Mouse (Mus musculus) liver, embryonic 14.5 days (tissue): ENCODE measurements around the gene Gprc5c. TPM values are rescaled to one million over a fixed set of nuclear protein-coding genes. Genes with fewer than 3 reads are reported as not detected.
A peak's percentile ranks its signal among the peaks of the same experiment; 100 is the strongest.

ENCODE experiments used
- ATAC-seq: fragments of 200-750 bp; cut with Nextera tagmentation; 2 replicates; pipeline ENCODE4 v1.8.0; 2017; ENCODE audit warnings: moderate number of reproducible peaks, mild to moderate bottlenecking, moderate library complexity; ENCODE audit not compliant: insufficient read depth
- DNase-seq, 3 experiments: peaks; one replicate each; pipeline ENCODE4 v3.0.0-alpha.2; 2012 to 2013; ENCODE audit warnings: low read depth in 3 of 3, low spot score in 3 of 3
- H3K27ac ChIP-seq: fragments of 300-500 bp; sonication (generic); 2 replicates; pipeline ENCODE4 v1.5.1; 2014; ENCODE audit warnings: moderate library complexity, mild to moderate bottlenecking, control low read depth, inconsistent platforms
- H3K27me3 ChIP-seq: fragments of 300-500 bp; sonication (generic); 2 replicates; pipeline ENCODE4 v1.6.1; 2014; ENCODE audit warnings: mild to moderate bottlenecking, low read length, moderate library complexity; ENCODE audit not compliant: control insufficient read depth, insufficient read depth
- H3K36me3 ChIP-seq: fragments of 300-500 bp; sonication (generic); replicated peaks from 2 replicates; pipeline ENCODE4 v1.6.1; 2014; ENCODE audit warnings: low read depth; ENCODE audit not compliant: control insufficient read depth, insufficient read depth
- H3K4me1 ChIP-seq, 2 experiments: fragments of 200-500 bp in 1 of 2; fragments of 300-500 bp in 1 of 2; sonication (generic) in 1 of 2; replicated peaks; 2 replicates each; pipeline ENCODE4 v1.6.1; 2012 to 2014; ENCODE audit warnings: antibody characterized with exemption in 1 of 2, inconsistent platforms in 1 of 2, low read length in 1 of 2; ENCODE audit not compliant: control insufficient read depth in 2 of 2, insufficient read depth in 2 of 2
- H3K4me2 ChIP-seq: fragments of 300-500 bp; sonication (generic); 2 replicates; pipeline ENCODE4 v1.6.1; 2014; ENCODE audit warnings: low read depth, mild to moderate bottlenecking, control low read depth, moderate library complexity
- H3K4me3 ChIP-seq, 2 experiments: fragments of 200-500 bp in 1 of 2; fragments of 300-500 bp in 1 of 2; sonication (generic) in 1 of 2; 2 replicates each; pipeline ENCODE4 v1.5.1; 2012 to 2014; ENCODE audit warnings: low read depth in 2 of 2, low read length in 2 of 2, mild to moderate bottlenecking in 2 of 2, control low read depth in 1 of 2, inconsistent platforms in 1 of 2, moderate library complexity in 1 of 2; ENCODE audit not compliant: insufficient read depth in 1 of 2
- H3K9ac ChIP-seq: fragments of 300-500 bp; sonication (generic); replicated peaks from 2 replicates; pipeline ENCODE4 v1.6.1; 2014; ENCODE audit warnings: mild to moderate bottlenecking, control low read depth, moderate library complexity
- H3K9me3 ChIP-seq: fragments of 300-500 bp; sonication (generic); 2 replicates; pipeline ENCODE4 v1.6.1; 2016; ENCODE audit warnings: low read length, mixed read lengths; ENCODE audit not compliant: control insufficient read depth
- CTCF ChIP-seq: IDR thresholded peaks from 2 replicates; pipeline ENCODE4 v1.5.1; 2016; ENCODE audit warnings: antibody characterized with exemption, low read depth, control low read depth
- EP300 ChIP-seq: IDR thresholded peaks from 2 replicates; pipeline ENCODE4 v1.6.1; 2016; ENCODE audit warnings: antibody characterized with exemption, low read depth
- WGBS: fragments of 180-500 bp; shearing (Covaris S2); extraction: QIAGEN DNeasy Blood & Tissue Kit; methylation state at CpG from one replicate; pipeline ENCODE4 v1.1.7; 2014; ENCODE audit not compliant: insufficient replicate concordance; 5-methylcytosine and 5-hydroxymethylcytosine counted together
- polyA plus RNA-seq, 2 experiments: library from polyadenylated mRNA; depleted of rRNA in 1 of 2; stranded (reverse) in 1 of 2; unstranded in 1 of 2; fragments of >200 nt; fragmentation: Nextera tagmentation in 1 of 2; extraction: Ambion mirVana in 1 of 2; gene quantifications; 2 replicates each; pipeline versions ENCODE4 v1.2.1 to v1.2.3; 2012 to 2014

Gprc5c gene
- polyA plus RNA-seq, 2 experiments: 4.8 to 8.0 TPM

DNA sequence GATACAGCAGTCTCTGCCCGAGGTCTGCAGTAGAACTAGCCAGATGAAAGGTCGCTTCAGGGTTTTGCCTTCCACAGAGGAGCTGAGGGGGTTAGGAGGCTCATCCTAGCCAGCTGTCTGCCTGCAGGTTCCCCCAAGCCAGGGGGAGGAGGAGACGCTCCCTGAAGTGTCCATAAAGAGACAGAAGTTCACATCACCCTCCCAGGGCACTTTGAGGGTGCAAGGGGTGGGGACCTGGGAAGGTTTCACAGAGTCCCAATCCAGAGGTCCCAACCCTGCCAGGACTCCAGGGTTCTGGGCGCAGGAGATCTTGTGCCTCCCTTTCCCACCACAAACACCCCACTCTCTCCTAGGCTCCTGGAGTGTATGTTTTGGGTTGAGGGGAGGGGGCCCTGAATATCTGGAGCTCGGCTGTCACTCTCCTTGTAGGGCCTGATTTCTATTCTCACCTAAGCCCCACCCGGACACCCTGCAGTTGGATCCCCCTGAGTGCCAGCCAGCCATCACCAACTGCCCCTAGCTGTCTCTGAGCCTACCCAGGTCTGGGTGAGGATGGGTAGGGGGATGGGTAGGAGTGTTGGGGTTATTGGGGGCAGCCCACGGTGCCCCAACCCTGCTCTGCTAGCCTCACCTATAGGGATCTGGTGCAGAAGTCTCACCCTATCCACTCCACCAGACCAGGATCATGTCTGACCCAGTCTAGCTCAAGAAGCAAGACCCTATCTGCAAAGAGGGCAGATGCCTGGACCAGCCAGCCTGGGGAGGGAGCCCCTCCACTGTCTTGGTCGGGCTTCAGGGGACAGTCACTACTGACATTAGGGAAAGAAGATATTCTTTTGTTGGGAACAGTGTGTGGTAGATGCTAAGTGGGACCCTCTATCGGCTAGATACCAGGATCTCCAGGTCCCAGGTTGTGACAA lies 23.5 kb downstream of the Gprc5c start:
- H3K4me3 ChIP-seq: no peak overlapping the region
- H3K27ac ChIP-seq: no peak overlapping the region
- H3K4me1 ChIP-seq: peaks cover 0 to 18% of the 10 kb centered on the region in 2 experiments; a peak in 3 of 4 replicates
- no peaks in the 10 kb centered on the region for H3K9me3 ChIP-seq
- H3K36me3 ChIP-seq: no peaks in the 10 kb centered on the region
- no peak for DNase-seq
- no peak overlapping the region for H3K4me2 ChIP-seq
- no peak for TF ChIP-seq EP300
- H3K9ac ChIP-seq: no peak overlapping the region
- WGBS: 53% methylated on average over 9 of the region's 9 CpGs
- H3K27me3 ChIP-seq: no peaks in the 10 kb centered on the region
- ATAC-seq: no peak

DNA sequence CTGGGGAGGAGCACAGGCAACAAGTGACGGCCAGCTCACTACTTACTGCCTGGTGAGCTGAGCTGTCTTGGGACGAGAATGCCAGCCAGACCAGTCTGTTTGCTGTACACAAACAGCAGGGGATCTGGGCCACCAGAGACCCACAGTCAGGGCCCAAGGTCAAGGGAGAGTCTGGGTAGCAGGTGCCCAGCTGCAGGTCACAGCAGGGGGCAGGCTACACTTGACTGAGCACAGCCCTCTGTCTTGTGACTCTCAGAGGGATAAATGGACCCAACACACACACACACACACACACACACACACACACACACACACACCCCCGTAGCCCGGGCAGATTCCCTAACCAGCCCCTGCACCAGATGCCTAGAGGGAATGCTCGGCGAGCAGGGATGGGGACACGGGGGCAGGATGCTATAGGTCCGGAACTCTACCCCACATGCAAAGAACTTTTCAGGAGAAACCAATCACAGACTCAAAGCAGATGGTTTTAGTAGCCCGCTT lies 24.4 kb downstream of the Gprc5c start:
- Histone ChIP-seq H3K27me3 (no peaks in the 10 kb centered on the region), H3K4me3 (no peak overlapping the region), H3K9ac (no peak overlapping the region), H3K27ac (no peak overlapping the region), H3K4me2 (no peak overlapping the region), H3K4me1 (peaks cover 0 to 18% of the 10 kb centered on the region in 2 experiments; a peak in 3 of 4 replicates), H3K9me3 (no peaks in the 10 kb centered on the region), H3K36me3 (no peaks in the 10 kb centered on the region)
- DNase-seq (no peak), ATAC-seq (no peak)
- 39% methylated on average over 9 of the region's 9 CpGs for WGBS
- TF ChIP-seq EP300 (no peak), CTCF (no peak)

DNA sequence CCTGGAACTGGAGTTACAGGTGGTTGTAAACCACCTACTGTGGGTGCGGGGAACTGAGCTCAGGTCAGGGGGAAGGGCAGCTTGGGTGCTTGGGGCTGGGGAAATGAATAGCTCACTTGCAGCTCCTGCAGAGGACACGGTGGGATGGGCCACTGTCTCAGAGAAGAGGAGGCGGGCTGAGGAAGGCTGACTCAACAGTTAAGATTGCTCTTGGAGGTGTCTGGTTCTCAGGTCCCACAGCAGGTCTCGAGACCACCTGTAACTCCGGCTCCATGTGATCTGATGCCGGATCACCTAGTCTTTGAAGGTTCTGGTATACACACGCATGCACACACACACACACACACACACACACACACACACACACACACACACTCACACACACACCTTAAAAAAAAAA lies 25.2 kb downstream of the Gprc5c start:
- no peaks in the 10 kb centered on the region for H3K9me3 ChIP-seq
- H3K4me1 ChIP-seq: peaks cover 0 to 18% of the 10 kb centered on the region in 2 experiments; a peak in 3 of 4 replicates
- no peak overlapping the region for H3K4me3 ChIP-seq
- no peak for TF ChIP-seq CTCF
- TF ChIP-seq EP300: no peak
- no peak overlapping the region for H3K27ac ChIP-seq
- no peak overlapping the region for H3K9ac ChIP-seq
- H3K36me3 ChIP-seq: no peaks in the 10 kb centered on the region
- ATAC-seq (no peak), DNase-seq (no peak)
- 46% methylated on average over 7 of the region's 7 CpGs for whole genome bisulfite sequencing
- no peak overlapping the region for H3K4me2 ChIP-seq
- H3K27me3 ChIP-seq: no peaks in the 10 kb centered on the region

DNA sequence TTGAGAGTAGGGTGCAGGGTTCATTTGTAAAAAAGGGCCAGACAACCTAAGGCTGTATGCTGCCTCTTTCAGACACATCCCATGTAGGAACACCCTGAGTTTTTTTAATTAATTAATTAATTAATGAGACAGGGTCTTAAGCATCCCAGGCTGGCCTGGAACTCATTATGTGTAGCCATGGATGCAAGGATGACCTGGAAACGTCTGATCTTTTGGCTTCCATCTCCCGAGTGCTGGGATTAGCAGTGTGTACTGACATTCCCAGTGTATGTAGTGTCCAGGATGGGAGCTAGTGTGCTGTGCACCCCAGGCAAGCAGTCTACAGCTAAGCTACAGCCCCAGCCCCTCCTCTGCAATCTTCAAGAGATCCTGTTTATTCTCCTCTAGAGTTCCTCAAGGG lies 25.7 kb downstream of the Gprc5c start:
- H3K27me3 ChIP-seq: no peaks in the 10 kb centered on the region
- no peak overlapping the region for H3K4me3 ChIP-seq
- H3K27ac ChIP-seq: no peak overlapping the region
- no peak overlapping the region for H3K4me2 ChIP-seq
- H3K9ac ChIP-seq: no peak overlapping the region
- DNase-seq: no peak
- peaks cover 0 to 18% of the 10 kb centered on the region in 2 experiments; a peak in 3 of 4 replicates for H3K4me1 ChIP-seq
- TF ChIP-seq CTCF: no peak
- TF ChIP-seq EP300: no peak
- no peaks in the 10 kb centered on the region for H3K9me3 ChIP-seq
- ATAC-seq: no peak
- no peaks in the 10 kb centered on the region for H3K36me3 ChIP-seq
- 52% methylated on average over 2 of the region's 2 CpGs for WGBS

DNA sequence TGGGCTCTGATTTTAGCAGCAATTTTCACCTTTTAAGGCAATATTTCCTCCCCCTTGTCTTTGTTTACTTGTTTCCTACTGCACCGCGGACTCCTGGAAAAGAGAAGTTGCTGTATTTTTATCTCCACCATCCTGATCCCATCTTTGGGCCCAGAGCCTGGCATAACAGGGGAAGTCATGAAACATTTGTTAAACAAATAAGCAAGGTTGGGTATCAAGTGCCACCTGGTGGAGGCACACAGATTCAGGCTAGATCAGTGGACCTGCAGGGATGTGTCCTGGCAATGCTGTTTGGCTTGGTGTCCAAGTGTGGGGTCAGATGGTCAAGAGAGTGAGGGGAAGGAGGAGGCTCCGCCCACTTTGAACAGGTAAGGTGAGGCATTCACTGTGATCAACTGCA lies 26.2 kb downstream of the Gprc5c start:
- WGBS: 11% methylated on average over 3 of the region's 3 CpGs
- no peak for ATAC-seq
- no peak overlapping the region for H3K4me3 ChIP-seq

More for the DNA sequence above, 26.2 kb downstream of the Gprc5c start:
- Histone ChIP-seq H3K4me2 (no peak overlapping the region), H3K9ac (no peak overlapping the region), H3K9me3 (no peaks in the 10 kb centered on the region), H3K36me3 (no peaks in the 10 kb centered on the region), H3K27ac (no peak overlapping the region), H3K27me3 (no peaks in the 10 kb centered on the region), H3K4me1 (peaks cover 0 to 18% of the 10 kb centered on the region in 2 experiments; a peak in 3 of 4 replicates)
- TF ChIP-seq CTCF: peak; percentile 65
- TF ChIP-seq EP300: no peak
- DNase-seq: no peak
